Mouse (Mus musculus) liver, embryonic 14.5 days (tissue): Measurements from ENCODE around the gene Lamb3. TPM values are rescaled to one million over a fixed set of nuclear protein-coding genes. Genes with fewer than 3 reads are reported as not detected.

ENCODE experiments used
- ATAC-seq: fragments of 200-750 bp; cut with Nextera tagmentation; 2 replicates; pipeline ENCODE4 v1.8.0; 2017; ENCODE audit warnings: moderate number of reproducible peaks, mild to moderate bottlenecking, moderate library complexity; ENCODE audit not compliant: insufficient read depth
- DNase-seq, 3 experiments: peaks; one replicate each; pipeline ENCODE4 v3.0.0-alpha.2; 2012 to 2013; ENCODE audit warnings: low read depth in 3 of 3, low spot score in 3 of 3
- H3K27ac ChIP-seq: fragments of 300-500 bp; sonication (generic); 2 replicates; pipeline ENCODE4 v1.5.1; 2014; ENCODE audit warnings: moderate library complexity, mild to moderate bottlenecking, control low read depth, inconsistent platforms
- H3K27me3 ChIP-seq: fragments of 300-500 bp; sonication (generic); 2 replicates; pipeline ENCODE4 v1.6.1; 2014; ENCODE audit warnings: mild to moderate bottlenecking, low read length, moderate library complexity; ENCODE audit not compliant: control insufficient read depth, insufficient read depth
- H3K36me3 ChIP-seq: fragments of 300-500 bp; sonication (generic); replicated peaks from 2 replicates; pipeline ENCODE4 v1.6.1; 2014; ENCODE audit warnings: low read depth; ENCODE audit not compliant: control insufficient read depth, insufficient read depth
- H3K4me1 ChIP-seq, 2 experiments: fragments of 200-500 bp in 1 of 2; fragments of 300-500 bp in 1 of 2; sonication (generic) in 1 of 2; replicated peaks; 2 replicates each; pipeline ENCODE4 v1.6.1; 2012 to 2014; ENCODE audit warnings: antibody characterized with exemption in 1 of 2, inconsistent platforms in 1 of 2, low read length in 1 of 2; ENCODE audit not compliant: control insufficient read depth in 2 of 2, insufficient read depth in 2 of 2
- H3K4me2 ChIP-seq: fragments of 300-500 bp; sonication (generic); 2 replicates; pipeline ENCODE4 v1.6.1; 2014; ENCODE audit warnings: low read depth, mild to moderate bottlenecking, control low read depth, moderate library complexity
- H3K4me3 ChIP-seq, 2 experiments: fragments of 200-500 bp in 1 of 2; fragments of 300-500 bp in 1 of 2; sonication (generic) in 1 of 2; 2 replicates each; pipeline ENCODE4 v1.5.1; 2012 to 2014; ENCODE audit warnings: low read depth in 2 of 2, low read length in 2 of 2, mild to moderate bottlenecking in 2 of 2, control low read depth in 1 of 2, inconsistent platforms in 1 of 2, moderate library complexity in 1 of 2; ENCODE audit not compliant: insufficient read depth in 1 of 2
- H3K9ac ChIP-seq: fragments of 300-500 bp; sonication (generic); replicated peaks from 2 replicates; pipeline ENCODE4 v1.6.1; 2014; ENCODE audit warnings: mild to moderate bottlenecking, control low read depth, moderate library complexity
- H3K9me3 ChIP-seq: fragments of 300-500 bp; sonication (generic); 2 replicates; pipeline ENCODE4 v1.6.1; 2016; ENCODE audit warnings: low read length, mixed read lengths; ENCODE audit not compliant: control insufficient read depth
- CTCF ChIP-seq: IDR thresholded peaks from 2 replicates; pipeline ENCODE4 v1.5.1; 2016; ENCODE audit warnings: antibody characterized with exemption, low read depth, control low read depth
- EP300 ChIP-seq: IDR thresholded peaks from 2 replicates; pipeline ENCODE4 v1.6.1; 2016; ENCODE audit warnings: antibody characterized with exemption, low read depth
- WGBS: fragments of 180-500 bp; shearing (Covaris S2); extraction: QIAGEN DNeasy Blood & Tissue Kit; methylation state at CpG from one replicate; pipeline ENCODE4 v1.1.7; 2014; ENCODE audit not compliant: insufficient replicate concordance; 5-methylcytosine and 5-hydroxymethylcytosine counted together
- polyA plus RNA-seq, 2 experiments: library from polyadenylated mRNA; depleted of rRNA in 1 of 2; stranded (reverse) in 1 of 2; unstranded in 1 of 2; fragments of >200 nt; fragmentation: Nextera tagmentation in 1 of 2; extraction: Ambion mirVana in 1 of 2; gene quantifications; 2 replicates each; pipeline versions ENCODE4 v1.2.1 to v1.2.3; 2012 to 2014

The Lamb3 gene
- polyA plus RNA-seq, 2 experiments = 0.17 to 0.28 TPM

DNA sequence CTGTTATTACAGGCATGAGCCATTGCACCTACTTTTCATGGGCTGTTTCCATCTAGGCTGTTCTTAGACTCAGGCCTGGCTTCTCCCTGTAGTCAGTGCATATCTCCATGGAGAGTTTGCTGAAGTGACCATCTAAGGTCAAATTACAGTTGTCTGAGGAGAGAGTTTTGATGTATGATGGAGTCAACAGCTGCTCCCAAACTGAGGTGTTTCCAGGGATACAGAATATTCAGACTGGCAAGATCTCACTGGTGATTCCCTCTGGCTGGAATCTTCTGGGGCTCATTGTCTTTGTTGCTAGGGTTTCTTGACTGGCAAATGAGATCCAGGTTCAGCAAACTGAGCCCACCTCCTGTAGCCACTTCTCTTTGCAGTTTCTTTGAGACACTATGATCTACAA is 83.2 kb downstream of the Lamb3 start:
- Histone ChIP-seq H3K9ac (no peak overlapping the region), H3K4me2 (no peak overlapping the region), H3K4me1 (peaks cover 0 to 16% of the 10 kb centered on the region in 2 experiments; a peak in 2 of 4 replicates), H3K9me3 (no peaks in the 10 kb centered on the region), H3K4me3 (no peak overlapping the region), H3K27ac (no peak overlapping the region), H3K27me3 (no peaks in the 10 kb centered on the region), H3K36me3 (no peaks in the 10 kb centered on the region)
- no peak for DNase-seq
- TF ChIP-seq EP300 = no peak
- TF ChIP-seq CTCF = no peak
- no peak for ATAC-seq

DNA sequence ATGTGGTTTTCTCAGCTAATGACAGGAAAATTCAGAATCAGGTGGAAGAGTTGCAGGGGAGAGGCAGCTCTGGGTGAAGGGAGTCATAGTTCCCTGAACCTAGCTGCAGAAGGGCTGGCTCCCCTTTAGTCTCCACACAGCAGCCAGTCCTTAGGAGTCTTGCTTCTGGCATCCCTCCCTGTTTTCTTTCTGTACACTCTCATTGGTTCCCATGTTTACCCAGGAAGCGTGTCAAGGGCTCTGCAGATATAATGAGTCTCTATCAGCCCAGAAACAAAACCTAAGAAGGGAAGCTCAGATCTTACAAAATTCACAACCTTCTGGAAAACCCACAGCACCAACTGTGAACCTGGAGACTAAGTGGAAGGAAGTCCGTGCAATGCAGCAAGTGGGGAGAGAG is 85.5 kb downstream of the Lamb3 start:
- no peaks in the 10 kb centered on the region for H3K9me3 ChIP-seq

DNA sequence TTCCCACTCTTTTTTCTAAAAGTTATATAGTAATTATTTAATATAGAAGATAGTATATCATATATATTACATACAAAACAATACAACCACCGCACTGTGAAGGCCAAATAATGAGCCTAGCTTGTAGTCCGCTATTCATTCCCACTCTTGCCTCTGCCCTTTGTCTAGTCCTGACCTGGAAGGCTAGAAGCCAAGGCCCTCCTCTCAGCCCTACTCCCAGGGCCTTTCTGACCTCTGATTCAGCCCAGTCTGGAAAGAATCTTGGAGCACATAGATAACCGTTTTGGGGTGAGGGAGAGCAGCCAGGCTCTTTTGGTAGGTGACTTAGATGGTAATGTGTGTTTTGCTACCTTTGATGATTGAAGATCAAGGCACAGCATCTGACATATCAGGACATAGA is 86.4 kb downstream of the Lamb3 start:
- no peak overlapping the region for H3K4me2 ChIP-seq
- H3K4me1 ChIP-seq = peaks cover 0 to 5% of the 10 kb centered on the region in 2 experiments; a peak in 1 of 4 replicates
- no peaks in the 10 kb centered on the region for H3K9me3 ChIP-seq
- ATAC-seq (no peak), DNase-seq (no peak)
- H3K4me3 ChIP-seq = no peak overlapping the region
- no peak overlapping the region for H3K27ac ChIP-seq
- TF ChIP-seq EP300 = no peak
- no peak for TF ChIP-seq CTCF
- no peaks in the 10 kb centered on the region for H3K36me3 ChIP-seq
- H3K27me3 ChIP-seq = no peaks in the 10 kb centered on the region
- WGBS = 58% methylated on average over 3 of the region's 3 CpGs
- H3K9ac ChIP-seq = no peak overlapping the region

More for the DNA sequence above, 85.5 kb downstream of the Lamb3 start:
- no peak for TF ChIP-seq EP300
- TF ChIP-seq CTCF = no peak
- no peak overlapping the region for H3K27ac ChIP-seq
- H3K36me3 ChIP-seq = no peaks in the 10 kb centered on the region
- no peaks in the 10 kb centered on the region for H3K27me3 ChIP-seq
- no peak for ATAC-seq
- no peak overlapping the region for H3K4me3 ChIP-seq
- H3K4me1 ChIP-seq = peaks cover 0 to 10% of the 10 kb centered on the region in 2 experiments; a peak in 2 of 4 replicates
- WGBS = 46% methylated on average over 2 of the region's 2 CpGs
- H3K4me2 ChIP-seq = no peak overlapping the region
- H3K9ac ChIP-seq = no peak overlapping the region
- DNase-seq = no peak

DNA sequence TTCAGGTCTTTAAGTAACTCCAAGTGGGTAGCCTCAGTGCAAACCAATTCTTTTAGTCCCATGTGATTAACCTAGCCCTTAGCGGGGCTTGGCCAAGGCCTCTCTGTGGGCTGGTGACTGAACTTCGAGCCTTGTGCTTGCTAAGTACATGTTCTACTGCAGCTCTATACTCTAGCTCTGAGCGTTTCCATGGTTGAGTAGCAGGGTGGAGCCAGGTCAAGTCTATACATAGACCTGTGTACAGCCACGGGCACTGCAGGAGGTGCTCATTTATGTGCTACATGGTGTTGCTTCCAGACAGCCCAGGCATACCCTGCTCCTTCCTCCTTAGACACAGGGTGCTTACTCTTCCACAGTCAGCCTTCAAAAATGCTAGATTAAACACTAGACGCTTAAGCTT is 88.4 kb downstream of the Lamb3 start:
- Histone ChIP-seq H3K36me3 (no peaks in the 10 kb centered on the region), H3K27ac (no peak overlapping the region), H3K9ac (no peak overlapping the region), H3K4me1 (no peaks in the 10 kb centered on the region), H3K9me3 (no peaks in the 10 kb centered on the region), H3K4me2 (no peak overlapping the region), H3K27me3 (no peaks in the 10 kb centered on the region), H3K4me3 (no peak overlapping the region)
- no peak for TF ChIP-seq CTCF
- TF ChIP-seq EP300 = no peak
- ATAC-seq (0 out of 2 replicates have a peak, but pooled peaks have one; percentile 25), DNase-seq (no peak)
- WGBS = 50% methylated on average over 5 of the region's 5 CpGs

DNA sequence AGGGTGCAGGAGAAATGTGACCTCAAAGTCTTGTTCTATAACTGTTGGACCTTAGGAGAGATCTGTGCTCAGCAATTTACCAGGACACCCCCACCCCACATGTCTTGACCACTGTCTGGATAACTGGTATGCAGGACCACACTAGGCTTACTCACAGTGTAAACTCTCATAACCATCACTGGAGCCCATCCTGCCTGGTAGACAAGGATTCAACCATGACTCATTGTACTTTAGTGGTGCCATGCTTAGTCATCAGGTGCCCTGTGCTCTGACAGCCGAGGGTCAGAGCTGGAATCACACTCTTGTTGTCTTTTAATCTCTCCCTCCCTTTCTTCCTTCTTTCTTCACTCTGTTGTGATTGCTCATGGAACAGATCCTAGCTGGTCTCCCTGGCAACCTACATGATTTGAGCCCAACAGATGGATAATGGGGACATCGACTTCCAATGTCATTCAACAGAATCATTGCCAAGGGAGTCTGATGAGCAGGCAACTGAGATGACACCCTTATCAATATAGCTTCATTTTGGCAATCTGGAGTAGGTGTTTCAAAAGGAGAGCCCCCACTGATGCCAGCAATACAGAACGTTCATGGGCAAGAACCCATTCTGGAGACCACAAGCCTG is 90.8 kb downstream of the Lamb3 start:
- Histone ChIP-seq H3K4me2 (no peak overlapping the region), H3K27me3 (no peaks in the 10 kb centered on the region), H3K4me1 (no peaks in the 10 kb centered on the region), H3K9ac (no peak overlapping the region), H3K4me3 (no peak overlapping the region), H3K9me3 (no peaks in the 10 kb centered on the region), H3K27ac (no peak overlapping the region), H3K36me3 (no peaks in the 10 kb centered on the region)
- TF ChIP-seq CTCF = no peak
- TF ChIP-seq EP300 = no peak
- DNase-seq (no peak), ATAC-seq (no peak)
- 45% methylated on average over 3 of the region's 3 CpGs for WGBS
